Mouse (Mus musculus) adipocyte (in vitro differentiated cells): ENCODE measurements around the gene Mtfp1.
"Not testable (repeated sequence)": the region's sequence is repeated elsewhere in the genome, so short reads cannot be mapped to it uniquely, and the experiment has no call there.

ENCODE experiments used
- DNase-seq: peaks from one replicate; pipeline ENCODE4 v3.0.0-alpha.2; 2016; ENCODE audit warnings: low spot score

Gene Mtfp1

DNA sequence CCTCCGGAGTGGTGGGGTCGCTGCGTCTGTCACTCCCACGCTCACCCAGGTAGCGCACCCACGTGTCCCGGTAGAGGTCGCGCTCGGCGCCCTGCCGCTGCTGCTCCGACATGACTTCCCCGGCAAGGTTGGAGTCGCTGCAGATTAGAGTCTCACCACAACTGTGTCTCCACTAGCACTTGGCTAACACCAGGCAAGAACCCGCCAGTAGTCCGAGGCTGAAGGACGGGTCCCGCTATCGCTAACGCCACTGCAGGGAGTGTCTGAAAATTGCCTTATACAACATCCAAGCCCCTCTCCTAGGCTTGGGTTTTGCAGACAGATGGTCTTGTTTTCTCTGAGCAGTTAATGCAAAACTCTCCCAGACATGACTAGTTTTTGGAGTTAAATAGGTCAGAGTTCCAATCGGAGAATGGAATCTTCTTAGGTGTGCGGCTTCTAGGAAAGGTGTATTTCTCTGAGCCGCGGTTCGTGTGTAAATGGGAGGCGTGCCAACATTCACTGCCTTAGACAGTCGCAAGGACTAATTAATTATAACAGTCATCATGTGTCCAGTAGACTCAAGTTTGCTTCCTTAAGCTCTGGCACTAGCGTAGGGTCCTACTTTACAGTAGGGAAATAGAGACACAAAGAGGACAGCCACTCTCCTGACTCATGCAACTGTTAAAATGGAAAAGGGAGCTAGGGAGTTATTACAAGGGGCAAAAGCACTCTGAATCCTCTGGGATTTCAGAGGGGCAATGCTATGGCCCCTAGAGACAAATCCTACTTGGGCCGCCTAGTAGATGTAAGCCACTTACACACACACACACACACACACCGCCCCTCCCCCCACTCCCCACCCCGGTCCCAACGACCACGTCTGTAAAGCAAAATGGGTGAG, at the start of gene Mtfp1:
Gene Mtfp1 (minus strand): TSS at position 275 of the 883 bp plus-strand sequence.
- peak; percentile 33 for DNase-seq

DNA sequence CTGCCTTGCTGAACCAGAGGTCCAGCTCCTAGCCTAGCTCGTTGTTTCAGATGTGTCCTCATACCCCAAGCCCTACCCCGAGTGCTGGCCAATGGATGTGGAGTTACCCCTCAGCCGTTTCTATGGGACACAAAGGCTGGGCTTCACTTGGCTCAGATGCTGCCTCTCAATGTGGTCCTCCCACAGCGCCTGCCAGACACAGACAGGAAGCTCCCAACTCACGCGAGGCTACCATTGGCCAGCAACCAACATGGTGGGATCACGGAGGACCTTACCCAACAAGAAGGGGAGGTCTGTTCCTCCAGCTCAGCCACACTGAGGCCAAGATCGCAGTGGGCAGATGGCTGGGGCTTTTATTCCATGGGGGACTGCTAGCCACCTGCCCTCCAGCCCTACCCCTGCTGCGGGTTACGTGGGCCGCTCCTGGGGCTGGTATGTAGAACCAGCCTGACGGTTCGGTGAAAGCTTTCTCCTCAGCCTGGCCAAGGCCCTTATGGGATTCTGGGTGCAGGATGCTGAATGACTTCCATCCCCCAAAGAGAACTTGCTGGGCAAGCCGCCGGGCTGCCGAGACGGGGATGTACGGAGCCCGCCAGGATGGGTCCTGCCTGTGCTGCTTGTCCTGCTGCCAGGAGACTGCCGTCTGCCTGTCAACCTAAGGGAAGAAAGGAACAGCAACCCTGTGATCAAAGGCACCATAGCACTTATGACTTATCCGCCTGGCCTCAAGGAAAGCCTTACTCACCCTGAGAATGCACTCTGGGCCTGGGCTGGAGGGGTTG, 48.2 kb upstream of the Mtfp1 start:
- DNase-seq, result no peak

DNA sequence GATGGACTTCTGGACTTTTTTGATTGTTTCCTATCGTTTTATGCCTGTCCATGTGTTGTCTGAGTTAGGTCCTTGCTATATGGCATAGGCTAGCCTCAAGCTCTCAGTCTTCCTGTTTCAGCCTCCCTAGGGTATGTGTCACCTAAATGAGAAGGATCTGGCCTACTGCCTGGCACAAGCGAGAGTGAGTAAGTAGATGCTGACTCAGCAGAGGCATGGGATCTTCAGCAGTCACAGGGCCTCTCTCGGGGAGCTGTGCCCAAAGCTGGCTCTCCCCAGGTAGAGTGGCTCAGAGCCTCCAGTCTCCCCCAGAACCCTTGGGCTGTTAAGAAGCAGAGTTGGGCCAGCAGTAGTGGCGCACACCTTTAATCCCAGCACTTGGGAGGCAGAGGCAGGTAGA, 47.1 kb upstream of the Mtfp1 start:
- DNase-seq, result no peak

DNA sequence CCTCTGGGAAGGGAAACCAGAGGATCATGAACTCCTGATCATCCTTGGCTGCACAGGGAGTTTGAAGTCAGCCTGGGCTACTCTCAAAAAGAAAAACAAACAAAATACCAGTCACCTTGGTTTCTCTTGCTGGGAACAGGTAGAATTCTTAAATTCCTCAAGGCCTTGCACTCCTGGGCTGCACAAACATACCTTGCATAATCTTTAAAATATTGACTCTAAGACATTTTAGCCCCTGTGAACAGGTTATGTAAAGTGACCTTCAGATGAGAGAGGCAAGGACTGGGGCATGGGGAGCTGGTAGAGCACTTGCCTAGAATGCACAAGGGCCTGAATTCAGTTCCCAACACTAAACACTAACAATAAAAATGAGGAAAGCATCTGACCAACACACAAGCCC, 46.3 kb upstream of the Mtfp1 start:
- no peak for DNase-seq

DNA sequence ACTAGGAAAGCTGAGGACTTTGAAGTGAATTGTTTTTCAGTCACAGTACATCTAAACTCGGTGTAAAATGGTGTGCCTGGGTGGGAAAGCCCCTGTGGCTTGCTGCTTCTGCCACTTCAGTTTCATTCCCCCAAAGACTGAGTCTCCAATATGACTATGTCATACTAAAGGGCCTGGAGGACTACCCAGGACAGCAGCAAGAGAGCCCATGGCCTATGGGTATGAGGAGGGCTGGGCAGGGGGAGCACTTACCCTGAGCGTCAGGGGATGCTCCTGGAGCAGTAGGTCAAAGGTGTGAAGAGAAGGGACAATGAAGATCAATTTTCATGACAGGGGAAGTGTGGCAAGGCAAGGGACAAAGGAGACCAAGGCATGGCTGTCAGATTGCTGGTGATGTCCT, 43.7 kb upstream of the Mtfp1 start:
- no peak for DNase-seq

DNA sequence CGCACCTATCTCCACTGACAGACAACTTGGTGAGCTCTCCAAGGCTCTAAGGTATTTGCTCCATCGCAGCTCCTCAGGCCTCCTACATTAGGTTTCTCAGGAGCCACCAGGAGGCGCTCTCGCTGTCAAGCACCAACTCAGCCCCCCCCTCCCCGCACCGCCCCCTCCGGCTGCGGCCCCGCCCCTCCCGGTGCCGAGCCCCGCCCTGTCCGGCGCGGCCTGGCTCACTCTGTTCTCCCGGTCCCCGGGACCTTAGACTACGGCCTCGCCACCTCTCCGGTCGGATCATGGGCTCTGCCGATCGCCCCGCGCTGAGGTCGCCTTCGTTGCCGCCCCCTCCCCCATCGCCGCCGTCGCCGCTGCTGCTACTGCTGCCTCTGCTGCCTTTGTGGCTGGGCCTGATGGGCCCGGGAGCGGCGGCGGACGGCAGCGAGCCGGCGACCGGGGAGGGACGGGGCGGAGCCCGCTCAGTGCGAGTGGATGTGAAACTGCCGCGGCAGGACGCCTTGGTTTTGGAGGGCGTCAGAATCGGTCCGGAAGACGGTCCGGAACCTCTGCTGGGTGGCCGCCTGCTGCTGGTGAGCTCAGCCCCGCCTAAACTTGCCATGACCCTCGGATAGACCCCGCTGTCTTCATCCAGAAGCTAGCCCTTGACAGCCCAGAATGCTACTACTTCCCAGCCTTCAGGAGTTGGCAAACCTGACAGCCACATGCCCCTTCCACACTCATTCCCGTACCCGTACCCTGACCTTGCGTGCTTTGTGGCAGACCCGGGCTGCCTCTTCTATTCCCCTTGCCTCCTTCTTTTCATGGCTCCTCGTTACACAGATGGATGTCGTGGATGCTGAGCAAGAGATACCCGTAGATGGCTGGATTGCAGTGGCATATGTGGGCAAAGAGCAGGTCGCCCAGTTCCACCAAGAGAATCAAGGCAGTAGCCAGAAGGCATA, 40.0 kb upstream of the Mtfp1 start, which contains the start of gene Rnf215:
Gene Rnf215 (plus strand): TSS at position 217 of the 950 bp plus-strand sequence.
- peak; percentile 93 for DNase-seq

DNA sequence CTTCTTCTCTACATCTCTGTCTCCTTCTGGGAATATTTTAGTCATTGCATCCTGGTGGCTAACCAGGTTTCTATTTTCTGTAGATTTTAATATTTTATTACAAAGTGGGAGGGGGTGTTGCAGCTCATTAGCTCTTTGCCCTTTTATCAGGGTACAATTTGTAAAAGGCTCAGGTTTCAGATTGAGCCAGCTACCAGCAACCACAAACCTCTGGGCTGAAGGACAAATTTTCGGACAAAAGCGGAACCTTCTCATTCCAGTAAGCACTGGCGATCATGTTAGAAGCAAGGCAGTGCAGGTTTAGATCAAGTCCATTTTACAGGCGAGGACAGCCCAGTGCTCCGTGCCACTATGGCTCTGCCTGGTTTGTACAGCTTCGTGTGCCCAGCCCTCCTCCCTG, 39.2 kb upstream of the Mtfp1 start:
- DNase-seq, result no peak

DNA sequence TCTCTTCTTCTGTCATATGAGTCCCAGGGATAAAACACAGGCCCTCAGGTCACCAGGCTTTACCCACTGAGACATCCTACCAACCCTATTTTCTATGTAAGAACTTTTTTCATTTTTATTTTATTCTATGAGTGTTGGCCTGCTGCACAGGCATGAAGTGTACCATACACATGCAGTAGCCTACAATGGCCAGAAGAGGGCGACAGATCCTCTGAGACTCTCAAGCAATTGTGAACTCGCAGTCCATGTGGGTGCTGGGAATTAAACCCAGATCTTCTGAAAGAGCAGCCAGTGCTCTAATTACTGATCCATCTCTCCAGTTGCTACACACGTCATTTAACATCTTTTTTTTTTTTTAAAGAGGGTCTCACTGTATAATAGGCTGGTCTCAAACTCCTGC, 38.2 kb upstream of the Mtfp1 start:
- DNase-seq, result peak; percentile 27

DNA sequence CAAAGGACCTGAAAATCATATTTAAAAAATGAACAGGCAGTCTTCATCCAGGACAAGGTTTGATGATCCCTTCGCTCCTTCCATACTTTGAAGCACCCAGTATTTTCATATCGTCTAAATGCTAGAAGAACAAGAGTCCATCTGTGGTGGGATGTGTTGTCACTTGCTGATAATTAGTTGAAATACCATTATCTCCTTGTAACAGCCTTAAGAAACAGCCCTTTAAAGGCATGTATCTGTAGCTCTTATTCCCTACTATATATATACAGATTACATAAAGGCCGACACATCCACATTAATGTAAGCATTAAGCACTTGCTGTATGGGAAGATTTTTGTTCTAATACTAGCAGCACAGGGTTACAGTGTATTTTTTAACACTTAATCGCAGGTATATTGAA, 33.2 kb upstream of the Mtfp1 start:
- DNase-seq, result not testable (repeated sequence)

DNA sequence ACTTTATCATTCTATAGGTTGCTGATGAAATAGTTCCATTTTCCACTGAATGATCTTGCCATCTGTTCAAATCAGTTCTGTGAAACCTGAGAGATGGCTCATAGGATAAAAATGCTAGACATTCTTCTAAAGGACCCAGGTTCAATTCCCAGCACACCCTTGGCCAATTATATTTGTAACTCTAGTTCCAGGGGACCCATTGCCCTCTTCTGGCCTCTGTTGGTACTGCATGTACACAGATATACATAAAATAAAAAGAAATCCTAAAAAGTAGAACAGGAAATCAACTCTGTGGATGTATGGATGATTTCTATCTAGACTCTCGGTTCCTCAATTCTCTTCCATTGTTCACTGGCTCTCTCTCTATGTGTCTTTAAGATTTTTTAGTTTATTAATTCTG, 31.8 kb upstream of the Mtfp1 start:
- DNase-seq, result no peak

DNA sequence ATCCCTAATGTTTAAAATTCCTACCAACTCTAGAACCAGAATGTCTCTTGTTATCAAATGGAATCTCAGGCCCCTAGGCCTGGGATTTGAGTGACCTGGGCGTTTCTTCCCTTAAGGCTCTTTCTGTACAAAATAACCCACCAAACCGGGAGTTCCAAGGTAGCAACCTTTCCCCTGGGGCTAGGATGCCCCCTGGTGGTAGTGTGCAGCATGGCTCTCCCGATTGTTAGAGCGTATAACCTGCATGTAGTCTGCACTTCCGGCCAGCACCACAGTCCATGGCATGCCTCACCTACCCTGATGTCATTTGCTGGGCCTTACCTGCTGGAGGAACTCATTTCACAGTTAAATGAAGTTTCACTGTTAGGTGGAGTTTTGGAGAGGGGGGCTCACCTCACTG, 28.7 kb upstream of the Mtfp1 start:
- no peak for DNase-seq

DNA sequence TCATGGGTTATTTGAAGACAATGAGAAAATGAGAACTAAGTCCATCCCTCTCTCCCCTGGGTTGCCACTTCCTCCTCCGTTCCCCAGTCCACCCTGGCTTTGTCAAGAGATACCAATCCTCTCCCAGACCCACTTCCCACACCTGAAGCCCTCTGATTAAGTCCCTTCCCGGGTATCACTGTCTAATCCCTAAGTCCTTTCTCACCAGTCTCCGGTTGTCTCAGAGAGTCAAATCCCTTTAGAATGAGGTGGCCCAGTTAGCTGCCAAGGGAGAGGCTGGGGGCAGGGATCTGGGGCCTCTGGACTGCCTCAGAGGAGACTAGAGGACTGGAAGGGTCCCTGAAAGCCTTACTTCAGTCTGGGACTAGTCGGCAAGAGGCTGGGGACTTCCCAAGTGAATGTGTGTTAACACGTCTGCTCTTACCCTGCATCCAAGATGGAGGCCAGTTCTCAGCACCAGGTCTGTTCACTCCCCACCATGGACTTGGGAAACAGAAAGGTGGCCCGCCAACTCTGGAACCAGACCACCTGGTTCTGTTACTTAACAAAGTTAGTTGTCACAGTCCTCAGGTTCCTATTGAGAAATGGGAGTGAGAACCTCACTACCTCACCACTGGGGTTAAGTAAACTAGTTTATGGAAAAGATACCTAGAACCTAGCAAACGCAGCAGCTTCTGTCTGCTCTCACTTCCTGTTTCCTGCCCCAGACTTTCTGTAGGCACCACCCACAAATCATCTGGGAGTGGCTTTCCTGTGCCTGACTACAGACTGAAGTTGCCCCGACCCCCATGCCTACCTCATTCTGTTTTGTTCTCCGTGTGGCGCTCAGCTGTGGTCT, 27.7 kb upstream of the Mtfp1 start, which contains the start of gene Sec14l2:
Gene Sec14l2 (minus strand): TSS at position 674 of the 838 bp plus-strand sequence.
- DNase-seq, result no peak

DNA sequence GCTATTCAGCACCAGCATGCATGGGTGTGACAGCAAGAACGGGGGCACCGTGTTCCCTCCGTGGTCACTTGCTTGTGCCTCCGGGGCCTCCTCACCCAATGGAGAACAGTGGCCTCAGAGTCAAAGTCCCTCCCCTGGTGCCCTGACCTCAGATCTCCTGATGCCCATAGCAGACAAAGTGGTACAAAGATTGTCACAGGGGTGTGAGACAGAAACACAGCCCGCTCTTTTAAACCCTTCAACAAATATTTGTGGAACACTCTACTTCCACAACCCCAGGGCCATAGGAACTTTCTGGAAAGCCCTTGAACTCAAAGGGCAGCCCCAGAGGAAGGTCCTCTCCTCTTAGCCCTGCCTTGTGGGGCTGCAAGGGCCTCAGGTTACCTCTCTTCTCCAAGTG, 27.0 kb upstream of the Mtfp1 start:
- no peak for DNase-seq

DNA sequence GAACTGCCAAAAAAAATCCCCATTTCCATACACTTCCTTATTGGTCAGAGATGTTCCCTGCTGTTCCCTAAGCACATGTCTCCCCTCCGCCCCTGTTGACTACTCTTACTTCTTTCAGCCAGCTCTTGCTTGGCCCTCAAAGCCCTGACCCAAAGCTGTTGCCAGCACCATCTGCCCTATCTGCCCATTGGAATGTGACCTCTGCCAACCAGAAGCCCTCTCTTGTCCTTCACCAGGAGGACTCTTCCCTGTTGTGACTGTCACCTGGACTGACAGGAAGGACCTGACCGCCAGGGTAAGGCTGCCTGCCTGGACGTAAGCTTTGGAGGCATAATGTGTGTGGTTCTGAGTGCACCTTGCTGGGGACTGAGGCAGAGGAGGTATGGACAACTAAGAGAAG, 26.4 kb upstream of the Mtfp1 start:
- no peak for DNase-seq

DNA sequence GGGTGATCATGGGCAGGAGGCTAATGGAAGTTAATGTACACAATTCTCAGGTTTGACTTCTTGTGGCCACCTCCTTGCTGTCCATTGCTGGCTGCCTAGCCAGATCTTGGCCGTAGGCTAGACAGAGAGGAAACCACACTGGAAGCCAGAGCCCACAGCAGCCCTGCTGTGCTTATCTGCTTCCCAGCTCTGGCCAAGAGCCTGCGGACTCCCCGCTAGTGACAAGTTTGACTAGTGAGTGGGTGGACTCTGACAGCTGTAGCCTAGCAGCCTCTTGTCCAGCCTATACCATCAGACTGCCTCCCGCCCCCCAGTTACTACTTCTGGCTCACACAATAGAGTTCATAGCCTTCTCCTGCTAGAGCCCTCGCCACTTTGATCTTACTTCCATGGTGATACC, 24.4 kb upstream of the Mtfp1 start:
- no peak for DNase-seq

DNA sequence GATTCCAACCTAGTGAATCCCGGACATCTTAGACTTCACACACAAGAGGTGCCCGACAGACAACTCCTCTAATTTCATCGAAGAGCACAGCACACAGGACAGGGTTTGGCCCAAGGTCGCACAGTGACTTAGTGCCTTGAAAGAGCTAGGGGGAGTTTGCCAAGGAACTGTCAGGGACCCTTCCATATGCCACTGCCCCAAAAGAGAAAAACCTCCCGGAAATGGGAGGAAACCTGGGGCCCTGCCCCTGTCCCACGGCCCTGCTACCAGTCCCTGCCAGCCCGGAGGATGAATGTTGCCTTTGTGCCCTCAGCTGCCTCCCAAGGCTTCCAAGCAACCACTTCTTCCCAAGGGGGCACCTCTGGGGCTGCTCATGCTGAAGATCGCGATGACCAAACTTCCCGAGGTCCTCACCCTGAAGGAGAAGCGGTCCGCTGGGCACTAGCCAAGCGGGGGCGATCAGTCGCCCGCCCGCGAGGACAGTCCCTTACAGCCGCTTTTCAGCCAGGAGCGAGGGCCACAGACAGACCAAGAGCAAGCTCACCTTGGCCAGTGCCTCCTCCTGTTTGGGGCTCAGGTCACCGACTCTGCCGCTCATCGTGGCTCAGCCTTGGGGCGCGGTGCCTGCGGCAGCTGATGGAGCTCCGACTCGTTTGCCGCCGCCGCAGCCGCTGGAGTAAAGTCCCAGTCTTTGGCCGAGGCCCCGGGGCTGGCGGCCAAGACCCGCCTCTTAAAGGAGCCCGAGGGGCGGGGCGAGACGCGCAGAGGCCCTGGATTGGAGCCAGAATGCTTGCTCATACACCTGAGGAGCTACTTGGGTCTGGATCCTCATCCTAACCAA, 23.1 kb upstream of the Mtfp1 start:
- DNase-seq, result no peak

DNA sequence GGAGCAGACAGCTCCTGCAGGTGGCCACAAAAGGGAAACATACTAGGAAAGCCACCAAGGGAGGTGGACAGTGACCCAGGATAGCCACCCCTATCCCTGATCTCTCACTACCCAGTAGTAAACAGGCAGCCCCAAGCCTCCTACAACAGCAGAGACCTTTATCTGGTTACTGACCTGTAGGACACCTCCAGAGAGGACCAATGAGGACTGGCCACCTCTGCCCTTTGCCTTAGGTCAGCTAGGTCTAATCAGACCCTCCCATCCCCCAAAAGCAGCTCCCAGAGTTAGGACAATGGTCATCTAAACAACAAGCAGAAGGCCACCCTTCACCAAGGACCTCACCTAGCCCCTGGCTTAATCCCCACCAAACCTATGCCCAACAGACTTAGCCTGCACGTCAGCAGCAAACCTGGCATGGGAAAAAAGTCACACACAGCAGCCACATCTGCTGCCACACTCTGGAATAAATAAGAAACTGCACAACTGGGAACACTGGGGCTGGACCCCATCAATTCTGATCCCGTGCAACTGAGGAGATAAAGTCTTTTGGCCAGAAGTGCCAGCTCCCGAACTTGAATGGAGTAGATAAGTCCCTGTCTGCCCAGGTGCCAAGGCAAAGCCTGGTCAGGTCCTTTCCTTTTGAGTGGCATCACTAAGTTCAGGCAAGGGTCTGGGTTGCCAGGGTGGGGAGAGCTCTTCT, 22.3 kb upstream of the Mtfp1 start:
- DNase-seq, result no peak

DNA sequence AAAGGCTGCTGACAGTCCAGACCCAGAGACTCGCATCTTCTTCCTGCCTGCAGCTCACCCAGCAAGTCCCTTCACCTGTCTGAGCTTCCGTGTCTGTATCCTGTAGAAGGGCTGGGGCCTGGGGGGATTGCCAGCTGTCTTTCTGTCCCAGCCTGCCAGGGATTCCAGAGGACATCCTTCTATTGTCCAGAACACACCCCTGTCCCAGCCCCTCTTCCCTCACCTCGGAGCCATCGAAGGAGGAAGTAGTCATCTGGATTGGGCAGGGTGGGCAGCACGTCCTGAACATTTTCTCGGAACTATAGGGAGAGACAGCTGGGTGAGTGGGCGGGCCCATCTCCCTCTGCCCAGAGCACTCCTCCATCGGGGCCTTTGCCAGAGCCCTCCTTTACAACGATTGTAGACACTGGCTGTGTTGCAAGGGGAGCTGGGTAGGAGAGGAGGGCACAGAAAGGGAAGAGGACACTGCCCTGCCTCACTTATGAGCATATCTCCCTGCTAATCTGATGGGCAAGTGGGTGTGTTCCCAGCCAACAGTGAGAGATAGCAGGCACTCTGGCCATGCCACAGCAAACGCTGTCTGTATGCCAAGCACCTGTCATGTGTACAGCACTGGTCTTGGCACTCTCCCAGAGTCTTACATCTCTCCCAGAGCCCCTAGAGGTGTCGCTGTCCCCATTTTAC, 21.4 kb upstream of the Mtfp1 start:
- no peak for DNase-seq

DNA sequence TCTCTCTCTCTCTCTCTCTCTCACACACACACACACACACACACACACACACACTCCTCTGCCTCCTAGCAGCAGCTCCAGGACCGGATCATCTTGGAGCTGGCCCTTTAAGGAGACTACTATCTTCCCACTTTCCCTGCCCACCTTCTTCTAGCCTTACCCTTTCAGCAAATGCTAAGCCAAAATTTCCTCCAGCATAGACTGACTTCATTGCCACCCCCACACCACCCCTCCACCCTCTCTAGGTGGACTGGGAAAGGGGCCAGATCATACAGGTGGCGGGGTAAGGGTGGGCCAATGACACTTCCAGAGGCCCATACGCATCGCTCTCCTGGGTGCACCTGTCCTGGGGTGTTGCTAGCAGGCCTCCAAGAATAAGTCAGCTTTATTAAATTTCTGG, 20.2 kb upstream of the Mtfp1 start:
- DNase-seq, result no peak
